Comparison of ENCODE assay signal across 17 mouse cellular contexts in the genomic region with DNA sequence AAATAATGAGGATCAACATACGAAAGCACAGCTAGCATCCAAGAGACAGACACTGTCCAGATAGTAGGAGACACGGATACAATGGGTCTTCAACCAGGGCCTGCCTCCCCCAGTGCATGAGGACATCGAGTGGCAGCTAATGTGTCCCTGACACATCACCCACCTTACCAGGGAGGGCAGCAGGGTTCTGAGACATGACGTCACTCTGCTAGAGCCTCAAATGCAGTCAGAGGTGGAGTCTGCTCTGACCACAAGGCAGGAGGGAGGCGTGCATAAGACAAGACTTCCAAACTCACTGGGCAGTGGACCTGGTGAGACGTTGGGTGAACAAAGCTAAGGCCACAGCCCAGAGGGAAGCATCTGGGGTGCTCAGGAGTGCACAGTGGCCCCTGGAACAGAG.
DNase-seq lines count a peak whose midpoint lies in the region; ATAC-seq lines count a peak whose summit lies in the region.
"Had no signal": no experiment of that assay in that cellular context is flagged by ENCODE, and none has a peak within 500 bp of the region (broad histone marks: within the 10 kb centered on the region; RNA-seq: fewer than 3 reads in every experiment).

No protein-coding gene starts in this region.

- H3K4me1 ChIP-seq in hindbrain, embryonic 10.5 days (replicated peaks), result peaks cover 46% of the 10 kb centered on the region
- H3K4me1 ChIP-seq in hindbrain, embryonic 12.5 days, result peaks cover 42% of the 10 kb centered on the region
- H3K4me1 ChIP-seq in limb, embryonic 15.5 days, result peaks cover 40% of the 10 kb centered on the region
- peaks cover 43% of the 10 kb centered on the region for H3K4me1 ChIP-seq in limb, embryonic 10.5 days
- peaks cover 23% of the 10 kb centered on the region for H3K4me1 ChIP-seq in neural tube, embryonic 14.5 days (ENCODE audit: control insufficient read depth, insufficient read depth, low read length)
- H3K4me1 ChIP-seq in neural tube, embryonic 15.5 days, result peaks cover 35% of the 10 kb centered on the region

- 79% methylated on average over 6 of the region's 6 CpGs for WGBS in hindbrain, embryonic 10.5 days
- WGBS in hindbrain, embryonic 12.5 days, result 77% methylated on average over 6 of the region's 6 CpGs
- 76% methylated on average over 6 of the region's 6 CpGs for WGBS in limb, embryonic 15.5 days
- WGBS in limb, embryonic 10.5 days, result 80% methylated on average over 6 of the region's 6 CpGs
- WGBS in neural tube, embryonic 14.5 days, result 88% methylated on average over 6 of the region's 6 CpGs
- 86% methylated on average over 6 of the region's 6 CpGs for WGBS in neural tube, embryonic 15.5 days

- H3K36me3 ChIP-seq in hindbrain, embryonic 10.5 days, result peaks cover 21% of the 10 kb centered on the region
- no peaks in the 10 kb centered on the region for H3K36me3 ChIP-seq in hindbrain, embryonic 12.5 days
- H3K36me3 ChIP-seq in limb, embryonic 15.5 days, result no peaks in the 10 kb centered on the region
- H3K36me3 ChIP-seq in limb, embryonic 10.5 days, result peaks cover 19% of the 10 kb centered on the region
- no peaks in the 10 kb centered on the region for H3K36me3 ChIP-seq in neural tube, embryonic 14.5 days (ENCODE audit: control insufficient read depth, insufficient read depth, low read length)
- H3K36me3 ChIP-seq in neural tube, embryonic 15.5 days, result no peaks in the 10 kb centered on the region
- H3K36me3 ChIP-seq: embryonic facial prominence, embryonic 13.5 days; forebrain, embryonic 12.5 days; heart, embryonic 15.5 days; intestine, embryonic 15.5 days had no signal

- no peak for ATAC-seq in hindbrain, embryonic 12.5 days (ENCODE audit: low FRiP score)
- ATAC-seq in limb, embryonic 15.5 days (ENCODE audit: insufficient number of reproducible peaks, low FRiP score, low TSS enrichment, low read depth), result no peak
- no peak for ATAC-seq in neural tube, embryonic 14.5 days (ENCODE audit: low read depth)
- no peak for ATAC-seq in neural tube, embryonic 15.5 days (ENCODE audit: low FRiP score)
- ATAC-seq: intestine, embryonic 15.5 days had no signal

- H3K27me3 ChIP-seq in hindbrain, embryonic 10.5 days (ENCODE audit: insufficient read depth, poor library complexity, severe bottlenecking), result no peaks in the 10 kb centered on the region
- H3K27me3 ChIP-seq in hindbrain, embryonic 12.5 days, result no peaks in the 10 kb centered on the region
- no peaks in the 10 kb centered on the region for H3K27me3 ChIP-seq in limb, embryonic 15.5 days
- H3K27me3 ChIP-seq in limb, embryonic 10.5 days (ENCODE audit: low read depth, poor library complexity, severe bottlenecking), result no peaks in the 10 kb centered on the region
- H3K27me3 ChIP-seq in neural tube, embryonic 14.5 days (ENCODE audit: control insufficient read depth, insufficient read depth, low read length), result no peaks in the 10 kb centered on the region
- H3K27me3 ChIP-seq in neural tube, embryonic 15.5 days (replicated peaks), result no peaks in the 10 kb centered on the region
- H3K27me3 ChIP-seq: embryonic facial prominence, embryonic 13.5 days; forebrain, embryonic 12.5 days; heart, embryonic 15.5 days; intestine, embryonic 15.5 days had no signal

- no peak for DNase-seq in hindbrain, embryonic 10.5 days (ENCODE audit: low spot score)
- no peak for DNase-seq in limb, embryonic 10.5 days (ENCODE audit: low spot score)
- no peak for DNase-seq in embryo, embryonic 11 days
- DNase-seq: adrenal gland, postnatal 10 days; cerebellum, adult 11-12 months; cerebellum, postnatal 25 days; gastrocnemius, postnatal 10 days; heart, adult 18-20 months had no signal

- H3K9ac ChIP-seq in hindbrain, embryonic 12.5 days, result no peak overlapping the region
- H3K9ac ChIP-seq in limb, embryonic 15.5 days, result no peak overlapping the region
- no peak overlapping the region for H3K9ac ChIP-seq in neural tube, embryonic 14.5 days (replicated peaks; ENCODE audit: low read depth, low read length)
- no peak overlapping the region for H3K9ac ChIP-seq in neural tube, embryonic 15.5 days (replicated peaks)
- H3K9ac ChIP-seq: embryonic facial prominence, embryonic 13.5 days; forebrain, embryonic 12.5 days; heart, embryonic 15.5 days; intestine, embryonic 15.5 days had no signal

- no peak overlapping the region for H3K4me3 ChIP-seq in hindbrain, embryonic 10.5 days
- no peak overlapping the region for H3K4me3 ChIP-seq in hindbrain, embryonic 12.5 days
- no peak overlapping the region for H3K4me3 ChIP-seq in limb, embryonic 15.5 days
- H3K4me3 ChIP-seq in limb, embryonic 10.5 days, result no peak overlapping the region
- H3K4me3 ChIP-seq in neural tube, embryonic 14.5 days (ENCODE audit: low read depth, low read length), result no peak overlapping the region
- H3K4me3 ChIP-seq in neural tube, embryonic 15.5 days (replicated peaks), result no peak overlapping the region
- H3K4me3 ChIP-seq: embryonic facial prominence, embryonic 13.5 days; forebrain, embryonic 12.5 days; heart, embryonic 15.5 days; intestine, embryonic 15.5 days had no signal

- no peaks in the 10 kb centered on the region for H3K9me3 ChIP-seq in hindbrain, embryonic 10.5 days
- no peaks in the 10 kb centered on the region for H3K9me3 ChIP-seq in hindbrain, embryonic 12.5 days (replicated peaks)
- no peaks in the 10 kb centered on the region for H3K9me3 ChIP-seq in limb, embryonic 15.5 days
- H3K9me3 ChIP-seq in limb, embryonic 10.5 days (replicated peaks), result no peaks in the 10 kb centered on the region
- H3K9me3 ChIP-seq in neural tube, embryonic 14.5 days (ENCODE audit: control insufficient read depth, low read length), result no peaks in the 10 kb centered on the region
- no peaks in the 10 kb centered on the region for H3K9me3 ChIP-seq in neural tube, embryonic 15.5 days (replicated peaks)
- H3K9me3 ChIP-seq: embryonic facial prominence, embryonic 13.5 days; forebrain, embryonic 12.5 days; heart, embryonic 15.5 days; intestine, embryonic 15.5 days had no signal

- peak overlapping the region; percentile 57; the same call in 1 of the 2 replicates for H3K27ac ChIP-seq in hindbrain, embryonic 10.5 days
- H3K27ac ChIP-seq in hindbrain, embryonic 12.5 days, result no peak overlapping the region
- peak overlapping the region; percentile 24; the same call in 1 of the 2 replicates for H3K27ac ChIP-seq in limb, embryonic 15.5 days
- H3K27ac ChIP-seq in limb, embryonic 10.5 days, result no peak overlapping the region
- 0 out of 2 replicates have a peak overlapping the region, but pooled peaks have one; percentile 10 for H3K27ac ChIP-seq in neural tube, embryonic 14.5 days (ENCODE audit: low read depth, low read length)
- H3K27ac ChIP-seq in neural tube, embryonic 15.5 days (replicated peaks), result no peak overlapping the region
- H3K27ac ChIP-seq: embryonic facial prominence, embryonic 13.5 days; heart, embryonic 15.5 days; intestine, embryonic 15.5 days had no signal

- no peak overlapping the region for H3K4me2 ChIP-seq in hindbrain, embryonic 12.5 days (replicated peaks)
- H3K4me2 ChIP-seq in limb, embryonic 15.5 days, result no peak overlapping the region
- H3K4me2 ChIP-seq in neural tube, embryonic 14.5 days (ENCODE audit: low read depth, low read length), result no peak overlapping the region
- H3K4me2 ChIP-seq in neural tube, embryonic 15.5 days, result no peak overlapping the region
- H3K4me2 ChIP-seq: embryonic facial prominence, embryonic 13.5 days; forebrain, embryonic 12.5 days; heart, embryonic 11.5 days; heart, embryonic 15.5 days; intestine, embryonic 15.5 days had no signal

Comparison
In these comparisons a context has a peak if more than half of its experiments do, and no peak if none do; other contexts are left out.
1. H3K27ac ChIP-seq: peak in hindbrain, embryonic 10.5 days (single experiment), limb, embryonic 15.5 days (single experiment) and neural tube, embryonic 14.5 days (single experiment); none in hindbrain, embryonic 12.5 days (single experiment), limb, embryonic 10.5 days (single experiment) and neural tube, embryonic 15.5 days (single experiment).